Mouse (Mus musculus) G1E (cell line): ENCODE measurements at regions not wholly inside any gene's neighbourhood (a gene's known extent, or its start where the extent isn't known, plus 50 kb on each side); places are given as distances from the start of the nearest gene placed in this dataset.

Experiments used
- CTCF ChIP-seq: IDR thresholded peaks from 2 replicates; pipeline ENCODE4 v1.5.1; 2012; ENCODE audit warnings: low read depth, low read length, inconsistent platforms, mixed read lengths
- GATA1 ChIP-seq: IDR thresholded peaks from 2 replicates; pipeline ENCODE4 v1.6.1; 2012; ENCODE audit warnings: borderline replicate concordance, low read length, inconsistent platforms, mixed read lengths
- TAL1 ChIP-seq: conservative IDR thresholded peaks from 2 replicates; pipeline ENCODE4 v1.6.1; 2012; ENCODE audit warnings: low read depth, low read length, inconsistent platforms, mixed read lengths

GRCm38 (mm10) chr12:47089234-47089633 lies 270.5 kb upstream of the Nova1 start:
- TF ChIP-seq CTCF (no peak), TAL1 (no peak), GATA1 (no peak)
